Mouse (Mus musculus): Measurements from ENCODE around the gene Selenom.

Selenom gene

DNA sequence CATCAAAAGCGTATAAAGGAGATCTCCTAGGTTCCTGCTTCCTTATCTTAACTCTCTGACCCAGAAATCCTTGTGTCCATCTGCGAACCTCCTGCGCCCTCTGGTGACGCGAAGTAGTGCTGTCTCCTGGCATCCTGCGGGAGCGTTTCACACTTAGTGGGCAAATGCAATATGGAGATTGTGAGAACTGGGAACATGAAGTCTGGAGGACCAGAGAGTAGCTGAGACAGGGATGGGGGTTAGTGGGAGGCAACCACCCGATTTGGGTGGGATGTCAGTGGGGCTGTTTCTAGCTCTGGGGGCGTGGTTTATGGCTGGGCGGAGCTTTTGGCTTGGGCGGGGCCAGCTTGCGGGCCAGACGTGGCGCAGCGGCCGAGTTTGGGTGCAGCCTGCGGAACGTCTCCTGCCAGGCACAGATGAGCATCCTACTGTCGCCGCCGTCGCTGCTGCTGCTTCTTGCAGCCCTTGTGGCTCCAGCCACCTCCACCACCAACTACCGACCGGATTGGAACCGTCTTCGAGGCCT is at the start of gene Selenom:
Selenom (plus strand) TSS at position 156 of the 526 bp plus-strand sequence.
- in situ Hi-C loops (cut with MboI; ENCODE audit: low sequenced_read_pairs) = loop anchor here (5.0 kb wide), 1 partner anchor 42 kb away; no protein-coding TSS in a partner anchor

DNA sequence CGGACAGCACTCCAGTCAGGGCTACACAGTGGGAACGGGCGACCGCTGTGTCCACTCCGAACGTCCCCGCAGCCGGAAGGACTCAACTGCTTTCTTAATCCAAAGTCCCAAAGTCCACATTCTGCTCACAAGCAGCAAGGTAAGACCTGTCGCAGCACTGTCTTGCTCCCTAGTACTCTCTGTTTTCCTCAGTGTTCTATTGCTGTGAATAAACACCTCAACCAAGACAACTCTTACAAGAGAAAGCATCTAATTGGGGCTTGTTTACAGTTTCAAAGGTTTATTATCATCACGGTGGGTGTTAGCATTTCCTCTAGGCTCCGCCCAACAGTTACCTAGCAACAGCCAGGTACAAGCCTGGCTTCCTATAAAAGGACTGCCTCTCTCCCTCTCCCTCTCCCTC is 43.0 kb upstream of the Selenom start:
- in situ Hi-C loops (cut with MboI; ENCODE audit: low sequenced_read_pairs) = loop anchor here (5.0 to 10.0 kb wide), 2 partner anchors 46 to 323 kb away; no protein-coding TSS in a partner anchor

DNA sequence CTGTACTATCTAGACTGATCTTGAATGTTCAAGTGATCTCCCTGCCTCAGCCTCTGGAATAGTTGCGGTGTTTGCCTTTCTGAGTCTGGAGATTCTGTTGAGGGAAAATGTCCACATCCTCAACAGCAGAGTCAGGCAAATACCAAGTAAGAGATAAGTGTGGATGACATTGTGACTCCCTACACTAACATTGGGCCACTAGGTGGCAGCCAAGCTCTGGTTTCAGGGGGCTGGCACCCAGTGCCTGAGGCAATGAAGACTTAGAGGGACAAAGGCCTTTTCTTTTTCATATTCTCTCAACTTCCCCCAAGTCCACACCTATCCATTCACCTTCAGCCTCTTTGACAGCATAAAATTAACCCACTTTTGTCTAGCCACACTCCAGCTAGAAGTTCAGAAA is 42.0 kb upstream of the Selenom start:
- in situ Hi-C loops (cut with MboI; ENCODE audit: low sequenced_read_pairs) = loop anchor here (5.0 to 10.0 kb wide), 2 partner anchors 45 to 322 kb away; no protein-coding TSS in a partner anchor

- in situ Hi-C loops (cut with MboI; ENCODE audit: low sequenced_read_pairs) = loop anchor here (5.0 to 10.0 kb wide), 2 partner anchors 43 to 320 kb away; no protein-coding TSS in a partner anchor
Measured at GRCm38 (mm10) chr11:3474480-3475115, 39.9 kb upstream of the Selenom start.

- in situ Hi-C loops (cut with MboI; ENCODE audit: low sequenced_read_pairs) = loop anchor here (10.0 kb wide), 1 partner anchor 319 kb away; no protein-coding TSS in a partner anchor
Measured at GRCm38 (mm10) chr11:3475489-3475888, 39.0 kb upstream of the Selenom start.

GRCm38 (mm10) chr11:3483980-3484642 is 30.4 kb upstream of the Selenom start:
- in situ Hi-C loops (cut with MboI; ENCODE audit: low sequenced_read_pairs) = no loop called here

GRCm38 (mm10) chr11:3486349-3486748 is 28.1 kb upstream of the Selenom start:
- in situ Hi-C loops (cut with MboI; ENCODE audit: low sequenced_read_pairs) = no loop called here

DNA sequence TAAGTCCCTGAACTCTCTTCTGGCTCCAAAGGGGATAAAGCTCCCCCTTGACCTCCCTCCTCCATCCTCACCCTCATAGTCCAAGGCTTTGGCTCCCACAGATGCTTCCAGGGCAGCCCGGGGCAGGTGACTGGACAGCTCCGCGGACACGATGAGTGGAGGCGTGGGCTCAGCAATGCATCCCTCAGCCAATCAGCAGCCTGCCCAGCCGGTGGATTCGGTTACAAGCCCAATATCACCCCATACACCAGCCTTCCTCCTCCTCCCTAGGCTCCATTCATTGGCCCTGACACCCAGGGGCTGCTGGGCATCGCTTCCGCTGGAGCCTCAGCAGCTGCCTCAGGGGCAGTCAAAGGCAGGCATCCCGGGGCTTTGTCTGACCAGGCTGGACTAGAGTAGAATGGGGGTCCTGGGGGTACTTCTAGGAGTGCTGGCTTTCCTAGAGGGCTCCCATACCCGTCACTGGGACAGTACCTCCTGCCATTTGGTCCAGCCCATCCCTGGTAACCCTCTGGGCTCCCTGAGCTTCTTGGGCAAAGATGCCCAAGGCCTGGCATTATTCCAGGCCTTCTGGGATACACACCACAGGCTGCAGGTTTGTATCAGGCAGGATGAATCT is 26.4 kb upstream of the Selenom start, which contains the start of gene Pla2g3:
Pla2g3 (plus strand) TSS at position 333 of the 619 bp plus-strand sequence.
- in situ Hi-C loops (cut with MboI; ENCODE audit: low sequenced_read_pairs) = no loop called here

- in situ Hi-C loops (cut with MboI; ENCODE audit: low sequenced_read_pairs) = no loop called here
Measured at GRCm38 (mm10) chr11:3489036-3489435, 25.4 kb upstream of the Selenom start.

GRCm38 (mm10) chr11:3492748-3493147 is 21.7 kb upstream of the Selenom start:
- in situ Hi-C loops (cut with MboI; ENCODE audit: low sequenced_read_pairs) = no loop called here

GRCm38 (mm10) chr11:3494857-3495256 is 19.6 kb upstream of the Selenom start:
- in situ Hi-C loops (cut with MboI; ENCODE audit: low sequenced_read_pairs) = no loop called here

- in situ Hi-C loops (cut with MboI; ENCODE audit: low sequenced_read_pairs) = no loop called here
Measured at GRCm38 (mm10) chr11:3495496-3495895, 19.0 kb upstream of the Selenom start.

GRCm38 (mm10) chr11:3496756-3497155 is 17.7 kb upstream of the Selenom start:
- in situ Hi-C loops (cut with MboI; ENCODE audit: low sequenced_read_pairs) = no loop called here

- in situ Hi-C loops (cut with MboI; ENCODE audit: low sequenced_read_pairs) = no loop called here
Measured at GRCm38 (mm10) chr11:3497296-3497695, 17.2 kb upstream of the Selenom start.

DNA sequence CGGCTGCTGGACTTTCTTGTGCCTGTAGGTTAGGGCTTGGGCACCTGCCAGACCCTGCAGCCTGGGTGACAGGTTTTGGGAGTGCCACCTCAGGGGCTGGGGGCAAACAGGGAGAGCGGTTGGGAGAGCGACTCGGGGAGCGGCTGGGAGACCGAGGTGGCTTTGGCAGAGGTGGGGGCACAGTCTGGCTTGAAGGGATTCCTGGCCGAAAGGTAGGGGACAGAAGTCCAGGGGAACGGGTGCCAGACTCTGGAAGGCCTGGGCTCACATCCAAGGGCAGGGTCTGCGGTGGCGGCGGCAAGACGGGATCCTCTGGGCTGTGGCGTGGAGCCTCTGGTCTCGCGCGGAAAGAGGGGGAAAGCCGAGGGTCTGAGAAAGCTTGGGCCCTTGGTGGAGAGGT is 12.4 kb upstream of the Selenom start:
- in situ Hi-C loops (cut with MboI; ENCODE audit: low sequenced_read_pairs) = no loop called here

DNA sequence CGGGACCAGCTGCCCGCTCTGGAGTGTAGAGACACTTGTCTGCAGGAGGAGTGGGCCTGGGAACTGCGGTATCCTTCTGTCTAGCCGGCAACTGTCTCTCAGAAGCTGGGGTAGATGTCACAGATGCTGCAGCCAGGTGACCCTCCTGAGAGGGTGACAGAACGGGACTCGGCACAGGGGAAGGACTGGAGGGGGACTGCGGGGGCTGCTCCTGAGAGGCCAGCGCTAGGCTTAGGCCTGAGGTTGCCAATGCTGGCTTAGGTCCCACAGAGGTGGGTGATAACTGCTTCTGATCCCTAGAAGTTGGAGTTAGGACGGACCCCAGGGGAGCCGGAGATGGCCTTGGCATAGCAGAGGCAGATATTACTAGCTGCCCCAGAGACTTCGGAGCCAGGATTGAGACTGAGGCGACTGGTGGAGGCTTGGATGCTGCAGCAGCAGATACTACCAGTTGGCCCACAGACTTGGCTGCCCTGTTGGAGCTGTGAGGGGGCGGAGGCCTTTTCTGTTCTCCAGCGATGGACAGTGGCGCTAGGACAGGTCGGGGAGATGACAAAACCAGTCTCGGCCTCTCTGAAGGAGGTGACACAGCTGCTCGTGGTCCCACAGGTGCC is 11.9 kb upstream of the Selenom start:
- in situ Hi-C loops (cut with MboI; ENCODE audit: low sequenced_read_pairs) = no loop called here

DNA sequence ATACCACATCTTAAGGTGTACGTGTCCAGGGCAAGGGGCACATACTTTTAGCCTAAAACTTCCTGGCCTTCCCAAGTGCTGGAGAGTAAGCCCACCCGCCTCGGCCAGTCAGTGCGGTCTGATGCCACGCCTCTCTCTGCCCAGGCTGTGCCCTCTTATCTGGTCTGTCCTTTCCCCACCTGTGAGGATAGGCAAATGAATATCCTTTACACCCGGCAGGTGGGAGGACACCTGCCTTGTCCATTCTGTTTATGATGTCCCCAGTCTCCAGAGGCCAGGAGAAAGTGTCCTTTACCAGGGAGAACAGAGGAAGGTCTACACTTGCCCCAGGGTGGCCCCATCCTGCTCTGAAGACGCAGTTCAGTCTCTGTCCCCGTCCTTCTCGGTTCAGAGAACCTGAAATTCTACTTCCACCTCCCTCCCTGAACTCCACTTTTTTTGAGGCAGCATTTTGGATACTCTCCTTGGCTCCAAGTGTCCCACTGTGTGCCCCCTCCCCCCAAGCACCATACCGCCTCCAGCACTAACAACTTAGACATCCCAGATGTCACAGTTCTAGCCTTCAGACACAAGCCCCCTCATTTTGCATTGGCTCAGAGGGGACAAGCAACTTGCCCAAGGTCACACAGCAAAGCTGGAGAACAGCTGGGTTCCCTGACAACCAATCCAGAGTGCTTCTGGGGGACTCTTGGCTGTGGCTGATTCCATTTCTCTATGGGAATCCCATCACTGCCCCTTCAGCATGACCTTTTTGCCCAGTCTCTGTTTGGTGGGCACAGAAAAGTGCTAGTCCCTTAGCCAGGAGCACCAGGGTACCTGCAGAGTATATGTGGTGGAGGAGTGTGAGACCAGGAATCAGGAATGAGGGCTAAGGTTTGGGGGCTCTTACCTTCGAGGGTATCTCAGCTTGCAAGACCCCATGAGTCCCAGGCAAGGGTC is 10.5 kb upstream of the Selenom start:
- in situ Hi-C loops (cut with MboI; ENCODE audit: low sequenced_read_pairs) = no loop called here

DNA sequence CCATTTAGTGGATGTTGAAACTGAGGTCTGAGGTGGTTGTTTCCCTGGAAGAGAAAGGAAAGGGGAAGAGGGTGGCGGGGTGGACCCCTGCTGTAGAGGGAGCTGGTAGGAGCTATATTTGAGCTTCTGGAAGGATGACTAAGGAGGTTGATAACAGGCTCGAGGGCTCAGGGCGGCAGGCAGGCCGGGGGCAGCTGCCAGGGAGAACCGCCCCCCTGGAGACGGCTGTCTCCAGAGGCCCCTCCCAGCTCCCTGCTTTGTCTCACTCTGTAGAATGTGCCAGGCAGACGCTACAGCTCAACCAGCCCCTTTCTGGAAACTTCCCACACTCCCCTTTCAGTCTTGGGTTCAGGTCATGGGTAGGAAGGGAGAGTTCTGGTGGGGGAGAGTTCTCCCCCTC is 6.3 kb upstream of the Selenom start:
- in situ Hi-C loops (cut with MboI; ENCODE audit: low sequenced_read_pairs) = no loop called here

- in situ Hi-C loops (cut with MboI; ENCODE audit: low sequenced_read_pairs) = no loop called here
Measured at GRCm38 (mm10) chr11:3509181-3510085, 5.1 kb upstream of the Selenom start.
